Mouse (Mus musculus) heart, embryonic 15.5 days (tissue): ENCODE measurements around the gene Sh3pxd2a. TPM values are rescaled to one million over a fixed set of nuclear protein-coding genes. Genes with fewer than 3 reads are reported as not detected.
A peak's percentile ranks its signal among the peaks of the same experiment; 100 is the strongest.

Experiments
- ATAC-seq: fragments of 200-750 bp; cut with Nextera tagmentation; replicated peaks from 2 replicates; pipeline ENCODE4 v1.8.0; 2017; ENCODE audit warnings: low read depth, moderate TSS enrichment; ENCODE audit not compliant: insufficient number of reproducible peaks, insufficient read depth, low FRiP score
- H3K27ac ChIP-seq: fragments of 300-500 bp; sonication (generic); 2 replicates; pipeline ENCODE4 v1.5.1; 2015; ENCODE audit warnings: mild to moderate bottlenecking, inconsistent platforms
- H3K27me3 ChIP-seq: fragments of 300-500 bp; sonication (generic); 2 replicates; pipeline ENCODE4 v1.6.1; 2015; ENCODE audit warnings: inconsistent platforms
- H3K36me3 ChIP-seq: fragments of 300-500 bp; sonication (generic); 2 replicates; pipeline ENCODE4 v1.6.1; 2015; ENCODE audit warnings: mild to moderate bottlenecking, inconsistent platforms
- H3K4me1 ChIP-seq: fragments of 300-500 bp; sonication (generic); replicated peaks from 2 replicates; pipeline ENCODE4 v1.6.1; 2015; ENCODE audit warnings: inconsistent platforms
- H3K4me2 ChIP-seq: fragments of 300-500 bp; sonication (generic); 2 replicates; pipeline ENCODE4 v1.6.1; 2015; ENCODE audit warnings: inconsistent platforms, mild to moderate bottlenecking, moderate library complexity
- H3K4me3 ChIP-seq: fragments of 300-500 bp; sonication (generic); 2 replicates; pipeline ENCODE4 v1.5.1; 2015; ENCODE audit warnings: mild to moderate bottlenecking, inconsistent platforms
- H3K9ac ChIP-seq: fragments of 300-500 bp; sonication (generic); 2 replicates; pipeline ENCODE4 v1.6.1; 2015; ENCODE audit warnings: mild to moderate bottlenecking, inconsistent platforms
- H3K9me3 ChIP-seq: fragments of 300-500 bp; sonication (generic); replicated peaks from 2 replicates; pipeline ENCODE4 v1.6.1; 2016; ENCODE audit warnings: inconsistent platforms
- WGBS: fragments of 180-500 bp; shearing (Covaris S2); methylation state at CpG from one replicate; pipeline ENCODE4 v1.1.7; 2015; ENCODE audit warnings: mixed read lengths; 5-methylcytosine and 5-hydroxymethylcytosine counted together
- polyA plus RNA-seq: library from polyadenylated mRNA; unstranded; fragments of >200 nt; fragmentation: Nextera tagmentation; extraction: Ambion mirVana; gene quantifications from 2 replicates; pipeline ENCODE4 v1.2.1, GENCODE M21; 2015

Gene Sh3pxd2a
- 5.3 and 7.2 TPM in 2 replicates for polyA plus RNA-seq

DNA sequence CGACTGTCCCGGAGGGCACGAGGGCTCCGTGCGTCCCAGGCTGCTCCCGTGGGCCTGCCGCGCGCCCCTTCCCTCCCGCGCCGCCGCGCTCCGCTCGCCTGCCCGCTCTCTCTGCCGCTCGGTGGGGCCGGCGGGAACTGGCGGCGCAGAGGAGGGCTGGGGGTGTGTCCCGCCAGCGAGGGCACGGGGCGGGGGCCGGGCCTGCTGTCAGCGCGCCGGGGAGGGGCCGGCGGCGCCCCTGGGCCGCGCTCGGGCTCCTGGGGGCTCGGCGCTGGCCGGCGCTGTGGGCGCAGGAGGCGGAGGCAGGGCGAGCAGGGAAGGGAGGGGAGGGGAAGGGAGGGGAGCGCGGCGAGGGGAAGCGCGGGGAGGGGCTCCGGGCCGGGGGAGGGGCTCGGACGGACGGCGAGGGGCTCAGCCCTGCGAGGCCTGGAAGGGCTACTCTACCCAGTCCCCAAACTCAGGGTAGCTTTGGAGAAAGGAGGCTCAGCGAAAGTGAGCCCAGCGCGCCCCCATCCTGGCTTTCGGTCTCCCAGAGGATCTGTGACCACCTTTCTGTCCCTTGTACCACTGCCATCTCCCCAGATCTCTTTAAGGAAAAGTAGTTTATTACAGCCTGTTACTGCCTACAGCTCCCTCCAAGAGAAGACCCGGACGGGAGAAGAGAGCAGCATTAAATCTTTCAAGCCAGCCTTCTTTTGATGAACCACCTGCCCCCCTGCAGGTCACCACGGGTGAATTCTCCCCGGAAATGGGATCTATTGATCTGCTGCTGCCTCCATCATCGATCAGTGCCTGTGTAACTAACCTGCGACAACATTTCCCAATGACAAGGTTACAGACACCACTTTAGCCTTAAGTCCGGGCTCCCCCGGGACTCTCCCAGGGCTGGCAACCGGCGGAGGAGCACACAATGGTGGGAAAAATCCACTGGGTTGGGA lies at the start of gene Sh3pxd2a:
Sh3pxd2a (minus strand) TSS at position 98 of the 938 bp plus-strand sequence.
- H3K9me3 ChIP-seq: no peaks in the 10 kb centered on the region
- H3K9ac ChIP-seq: peak within 1 kb of the TSS; percentile 84
- H3K27ac ChIP-seq: peak within 1 kb of the TSS; percentile 93
- H3K4me1 ChIP-seq: peaks cover 52% of the 10 kb centered on the region
- peaks cover 5% of the 10 kb centered on the region; the same call in 1 of the 2 replicates for H3K36me3 ChIP-seq
- peak; percentile 93 for ATAC-seq
- H3K27me3 ChIP-seq: no peaks in the 10 kb centered on the region
- 2% methylated on average over 55 of the region's 70 CpGs for WGBS
- peak within 1 kb of the TSS; percentile 73 for H3K4me2 ChIP-seq
- H3K4me3 ChIP-seq: peak within 1 kb of the TSS; percentile 75

- 44% methylated on average over 4 of the region's 4 CpGs for WGBS
- Histone ChIP-seq H3K27ac (peak overlapping the region; percentile 72), H3K4me2 (no peak overlapping the region), H3K9me3 (no peaks in the 10 kb centered on the region), H3K4me1 (peaks cover 58% of the 10 kb centered on the region), H3K27me3 (no peaks in the 10 kb centered on the region), H3K4me3 (no peak overlapping the region), H3K36me3 (peaks cover 11% of the 10 kb centered on the region; the same call in 1 of the 2 replicates), H3K9ac (no peak overlapping the region)
- ATAC-seq: no peak
These were observed 49.4 kb upstream of the Sh3pxd2a start for GRCm38 (mm10) chr19:47513618-47513897.

- no peak overlapping the region for H3K4me3 ChIP-seq
- no peak overlapping the region for H3K9ac ChIP-seq
- peaks cover 59% of the 10 kb centered on the region for H3K4me1 ChIP-seq
- no peak for ATAC-seq
- H3K27me3 ChIP-seq: no peaks in the 10 kb centered on the region
- H3K36me3 ChIP-seq: peaks cover 11% of the 10 kb centered on the region; the same call in 1 of the 2 replicates
- peak overlapping the region; percentile 72 for H3K27ac ChIP-seq
- H3K9me3 ChIP-seq: no peaks in the 10 kb centered on the region
- WGBS: 73% methylated on average over 21 of the region's 21 CpGs
- H3K4me2 ChIP-seq: no peak overlapping the region
These were observed 48.8 kb upstream of the Sh3pxd2a start for GRCm38 (mm10) chr19:47512794-47513617.

DNA sequence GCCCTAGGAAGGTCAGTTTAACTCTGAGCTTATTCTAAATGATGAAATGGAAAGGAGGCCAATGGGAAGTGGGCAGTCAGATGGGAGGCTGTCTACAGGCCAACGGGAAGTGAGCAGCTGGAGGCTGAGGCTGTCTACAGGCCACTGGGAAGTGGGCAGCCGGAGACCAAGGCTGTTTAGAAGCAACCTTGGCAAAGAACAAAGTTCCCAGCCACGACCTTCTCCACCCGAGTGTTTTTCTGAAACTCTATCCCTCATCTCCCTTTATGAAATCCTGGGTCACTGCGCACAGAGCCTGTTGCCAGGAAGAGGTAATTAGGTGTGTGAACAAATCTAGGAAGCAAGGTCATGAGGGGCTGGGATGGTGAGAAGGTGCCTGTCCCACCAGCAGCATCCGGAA lies 47.8 kb upstream of the Sh3pxd2a start:
- WGBS: 62% methylated on average over 6 of the region's 6 CpGs

GRCm38 (mm10) chr19:47511294-47511675 lies 47.1 kb upstream of the Sh3pxd2a start:
- no peak for ATAC-seq
- Histone ChIP-seq H3K27ac (peak overlapping the region; percentile 81), H3K27me3 (no peaks in the 10 kb centered on the region), H3K4me2 (peak overlapping the region; percentile 42; the same call in 1 of the 2 replicates), H3K9me3 (no peaks in the 10 kb centered on the region), H3K4me3 (no peak overlapping the region), H3K9ac (no peak overlapping the region), H3K4me1 (peaks cover 57% of the 10 kb centered on the region), H3K36me3 (peaks cover 11% of the 10 kb centered on the region; the same call in 1 of the 2 replicates)
- 64% methylated on average over 7 of the region's 7 CpGs for WGBS

More for the DNA sequence above, 47.8 kb upstream of the Sh3pxd2a start:
- Histone ChIP-seq H3K9ac (no peak overlapping the region), H3K4me1 (peaks cover 63% of the 10 kb centered on the region), H3K27ac (peak overlapping the region; percentile 81), H3K4me3 (no peak overlapping the region), H3K36me3 (peaks cover 11% of the 10 kb centered on the region; the same call in 1 of the 2 replicates), H3K9me3 (no peaks in the 10 kb centered on the region), H3K27me3 (no peaks in the 10 kb centered on the region), H3K4me2 (no peak overlapping the region)
- ATAC-seq: no peak

- Histone ChIP-seq H3K9me3 (no peaks in the 10 kb centered on the region), H3K36me3 (peaks cover 12% of the 10 kb centered on the region; the same call in 1 of the 2 replicates), H3K9ac (peak overlapping the region; percentile 31), H3K4me1 (peaks cover 57% of the 10 kb centered on the region), H3K4me3 (no peak overlapping the region), H3K4me2 (peak overlapping the region; percentile 42), H3K27me3 (no peaks in the 10 kb centered on the region), H3K27ac (peak overlapping the region; percentile 81)
- peak; percentile 41 for ATAC-seq
- 40% methylated on average over 25 of the region's 25 CpGs for whole genome bisulfite sequencing
These were observed 46.5 kb upstream of the Sh3pxd2a start for GRCm38 (mm10) chr19:47510473-47511293.

GRCm38 (mm10) chr19:47510135-47510472 lies 45.9 kb upstream of the Sh3pxd2a start:
- Histone ChIP-seq H3K4me2 (no peak overlapping the region), H3K27ac (peak overlapping the region; percentile 81), H3K27me3 (no peaks in the 10 kb centered on the region), H3K4me1 (peaks cover 57% of the 10 kb centered on the region), H3K9me3 (no peaks in the 10 kb centered on the region), H3K4me3 (no peak overlapping the region), H3K36me3 (peaks cover 6% of the 10 kb centered on the region; the same call in 1 of the 2 replicates), H3K9ac (no peak overlapping the region)
- no peak for ATAC-seq
- WGBS: 55% methylated on average over 7 of the region's 7 CpGs

DNA sequence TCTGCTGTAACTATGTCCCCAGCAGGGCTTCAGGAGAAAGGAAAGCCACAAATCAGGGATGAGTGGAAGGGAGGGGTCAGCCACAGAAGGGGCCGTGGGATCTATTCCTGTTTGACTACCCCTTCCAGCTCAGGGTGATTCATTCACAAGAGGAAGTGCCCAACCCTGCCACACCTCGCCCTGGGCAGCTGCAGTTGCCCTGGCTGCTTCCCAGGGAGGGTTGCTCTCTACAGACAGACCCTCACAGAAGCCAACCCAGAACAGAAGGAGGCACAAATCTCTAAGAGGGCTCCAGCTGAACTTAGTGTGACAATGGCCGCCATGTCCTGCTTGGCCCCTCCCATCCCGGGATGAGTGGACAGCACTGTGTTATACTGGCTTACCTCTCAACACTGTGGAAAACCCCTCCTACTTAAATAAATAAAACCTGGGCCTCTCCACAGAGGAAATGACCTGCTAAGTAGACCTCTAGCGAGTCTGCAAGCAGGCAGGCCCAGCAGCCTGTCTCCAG lies 44.6 kb upstream of the Sh3pxd2a start:
- 58% methylated on average over 5 of the region's 5 CpGs for WGBS

DNA sequence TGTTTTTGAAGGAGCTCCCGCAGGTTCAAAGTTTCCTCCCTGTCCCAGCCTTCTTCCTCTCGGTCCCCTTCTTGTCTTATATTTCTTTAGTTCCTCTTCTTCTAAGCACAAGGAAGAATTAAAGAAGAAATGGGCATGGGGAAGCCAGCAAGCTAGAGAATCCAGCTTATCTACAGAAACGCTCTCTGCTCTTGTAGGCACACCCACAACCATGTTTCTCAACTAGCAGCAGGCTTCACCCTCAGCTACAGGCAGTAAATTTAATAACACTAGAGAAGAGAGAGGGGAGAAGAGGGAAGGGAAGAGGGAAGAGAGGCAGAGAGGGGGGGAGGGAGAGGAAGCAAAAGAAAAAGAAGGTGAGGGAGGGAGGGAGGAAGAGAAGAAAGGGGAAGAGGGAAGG lies 44.0 kb upstream of the Sh3pxd2a start:
- Histone ChIP-seq H3K4me1 (peaks cover 47% of the 10 kb centered on the region), H3K4me3 (no peak overlapping the region), H3K27me3 (no peaks in the 10 kb centered on the region), H3K9me3 (no peaks in the 10 kb centered on the region), H3K4me2 (no peak overlapping the region), H3K36me3 (peaks cover 4% of the 10 kb centered on the region; the same call in 1 of the 2 replicates), H3K27ac (peak overlapping the region; percentile 81), H3K9ac (no peak overlapping the region)
- ATAC-seq: no peak
- 46% methylated on average over 3 of the region's 3 CpGs for WGBS

More for the DNA sequence above, 44.6 kb upstream of the Sh3pxd2a start:
- Histone ChIP-seq H3K4me1 (peaks cover 53% of the 10 kb centered on the region), H3K27me3 (no peaks in the 10 kb centered on the region), H3K9me3 (no peaks in the 10 kb centered on the region), H3K27ac (peak overlapping the region; percentile 81), H3K4me3 (no peak overlapping the region), H3K36me3 (peaks cover 4% of the 10 kb centered on the region; the same call in 1 of the 2 replicates), H3K4me2 (no peak overlapping the region), H3K9ac (no peak overlapping the region)
- no peak for ATAC-seq
